In genomic region chr7:29364052-29364451, GRCm38 (mm10) we compare ENCODE assay signal across 9 mouse cellular contexts.
DNase-seq lines count a peak whose midpoint lies in the region; ATAC-seq and TF ChIP-seq lines count a peak whose summit lies in the region.
"Had no signal": no experiment of that assay in that cellular context is flagged by ENCODE, and none has a peak within 500 bp of the region (broad histone marks: within the 10 kb centered on the region; RNA-seq: fewer than 3 reads in every experiment).

No protein-coding gene starts in this region.

- H3K9me3 ChIP-seq in forebrain, embryonic 13.5 days (replicated peaks), result no peaks in the 10 kb centered on the region
- H3K9me3 ChIP-seq: heart, embryonic 13.5 days had no signal

- 13% methylated on average over 4 of the region's 4 CpGs for WGBS in forebrain, embryonic 13.5 days
- 18% methylated on average over 4 of the region's 4 CpGs for WGBS in olfactory bulb, adult 2 months

- H3K36me3 ChIP-seq in forebrain, embryonic 13.5 days (ENCODE audit: poor library complexity, severe bottlenecking), result peaks cover 18% of the 10 kb centered on the region
- H3K36me3 ChIP-seq: heart, embryonic 13.5 days had no signal

- H3K4me2 ChIP-seq in forebrain, embryonic 13.5 days, result no peak overlapping the region
- H3K4me2 ChIP-seq: heart, embryonic 13.5 days had no signal

- H3K4me3 ChIP-seq in forebrain, embryonic 13.5 days, result no peak overlapping the region
- H3K4me3 ChIP-seq in olfactory bulb, adult 2 months (ENCODE audit: insufficient read depth, low read depth, low read length), result no peak overlapping the region
- H3K4me3 ChIP-seq: heart, embryonic 13.5 days had no signal

- no peak overlapping the region for H3K27ac ChIP-seq in forebrain, embryonic 13.5 days
- peak overlapping the region; percentile 32 for H3K27ac ChIP-seq in olfactory bulb, adult 2 months (ENCODE audit: insufficient read depth, low read depth, low read length)
- H3K27ac ChIP-seq: heart, embryonic 13.5 days had no signal

- intact Hi-C loops in left cerebral cortex, postnatal 36 days (cut with DNase I), result loop anchor here (5.0 kb wide), 1 partner anchor 47 kb away; no protein-coding TSS in a partner anchor

- no peak overlapping the region for H3K9ac ChIP-seq in forebrain, embryonic 13.5 days
- H3K9ac ChIP-seq: heart, embryonic 13.5 days had no signal

- H3K4me1 ChIP-seq in forebrain, embryonic 13.5 days, result peaks cover 13% of the 10 kb centered on the region
- peaks cover 23% of the 10 kb centered on the region for H3K4me1 ChIP-seq in olfactory bulb, adult 2 months (ENCODE audit: control insufficient read depth, insufficient read depth, low read length)
- H3K4me1 ChIP-seq: heart, embryonic 13.5 days had no signal

- TF ChIP-seq CTCF in brain, embryonic 14.5 days (IDR thresholded peaks at IDR 0.05; ENCODE audit: borderline replicate concordance, extremely low read depth, insufficient read depth, insufficient read length), result peak; percentile 86
- peak; percentile 87 for TF ChIP-seq CTCF in olfactory bulb, adult 2 months (IDR thresholded peaks at IDR 0.05; ENCODE audit: insufficient read depth, low read depth, low read length)

- peak; percentile 46 for ATAC-seq in forebrain, embryonic 13.5 days

- no peak for TF ChIP-seq POLR2A in brain, embryonic 14.5 days (IDR thresholded peaks at IDR 0.05; ENCODE audit: borderline replicate concordance, extremely low read depth, insufficient read depth, insufficient read length, poor library complexity, severe bottlenecking)
- TF ChIP-seq POLR2A in olfactory bulb, adult 2 months (IDR thresholded peaks at IDR 0.05; ENCODE audit: insufficient read depth, low read depth, low read length), result no peak

- peak; percentile 28 for DNase-seq in gastrocnemius, postnatal 10 days
- DNase-seq in gastrocnemius, postnatal 4 days (ENCODE audit: low spot score in 2 of 2), result no peak
- peak; percentile 33 for DNase-seq in 416B (ENCODE audit: low read depth)
- peak; percentile 86 for DNase-seq in brain, embryonic 14.5 days (ENCODE audit: low read depth)
- DNase-seq in left cerebral cortex, postnatal 36 days (ENCODE audit: low spot score in 2 of 2), result peak; percentile 56 to 58
- DNase-seq in urinary bladder, postnatal 25 days (ENCODE audit: low spot score), result no peak

- no peaks in the 10 kb centered on the region for H3K27me3 ChIP-seq in forebrain, embryonic 13.5 days
- H3K27me3 ChIP-seq: heart, embryonic 13.5 days had no signal

Comparison
In these comparisons a context has a peak if more than half of its experiments do, and no peak if none do; other contexts are left out.
1. DNase-seq: peak in gastrocnemius, postnatal 10 days (single experiment), 416B (single experiment), brain, embryonic 14.5 days (single experiment) and left cerebral cortex, postnatal 36 days (2 of 2); none in gastrocnemius, postnatal 4 days (0 of 2) and urinary bladder, postnatal 25 days (single experiment).